ENCODE assay signal across 22 mouse cellular contexts in the genomic region with DNA sequence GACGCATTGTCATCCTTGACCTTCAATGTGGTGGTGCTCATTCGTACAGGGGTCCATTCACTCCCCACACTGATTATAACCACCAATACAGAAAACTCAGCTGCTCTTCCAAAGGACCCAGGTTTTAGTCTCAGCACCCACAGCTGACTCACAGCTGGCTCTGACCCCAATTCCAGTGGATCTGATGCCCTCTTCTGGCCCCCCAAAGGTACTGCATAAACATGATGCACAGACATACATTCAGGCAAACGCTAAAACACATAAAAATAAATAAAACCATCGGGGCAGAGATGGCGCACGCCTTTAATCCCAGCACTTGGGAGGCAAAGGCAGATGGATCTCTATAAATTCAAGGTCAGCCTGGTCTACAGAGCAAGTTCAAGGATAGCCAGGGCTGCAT. TPM values are rescaled to one million over a fixed set of nuclear protein-coding genes. Genes with fewer than 3 reads are reported as not detected.
DNase-seq lines count a peak whose midpoint lies in the region; ATAC-seq and TF ChIP-seq lines count a peak whose summit lies in the region.
"Had no signal": no experiment of that assay in that cellular context is flagged by ENCODE, and none has a peak within 500 bp of the region (broad histone marks: within the 10 kb centered on the region; RNA-seq: fewer than 3 reads in every experiment).

No protein-coding gene starts in this region.

- H3K27me3 ChIP-seq in E14TG2a.4 (ENCODE audit: insufficient read depth, low read length): no peaks in the 10 kb centered on the region
- H3K27me3 ChIP-seq: embryonic facial prominence, embryonic 15.5 days; forebrain, embryonic 13.5 days; hindbrain, embryonic 12.5 days; limb, embryonic 13.5 days; lung, embryonic 15.5 days had no signal

- no peaks in the 10 kb centered on the region for H3K9me3 ChIP-seq in E14TG2a.4 (ENCODE audit: low read length)
- H3K9me3 ChIP-seq: embryonic facial prominence, embryonic 15.5 days; forebrain, embryonic 13.5 days; hindbrain, embryonic 12.5 days; limb, embryonic 13.5 days; lung, embryonic 15.5 days had no signal

- no peaks in the 10 kb centered on the region for H3K36me3 ChIP-seq in E14TG2a.4 (ENCODE audit: insufficient read depth, low read length)
- H3K36me3 ChIP-seq: embryonic facial prominence, embryonic 15.5 days; hindbrain, embryonic 12.5 days; limb, embryonic 13.5 days; lung, embryonic 15.5 days had no signal

- ATAC-seq in CD4-positive, CD25-positive, alpha-beta regulatory T cell, adult 4 months: no peak
- ATAC-seq: forebrain, embryonic 13.5 days had no signal

- TF ChIP-seq CTCF in left cerebral cortex, adult 2 months (IDR thresholded peaks at IDR 0.05): peak; percentile 11; the same call in 1 of the 2 replicates
- TF ChIP-seq CTCF in E14TG2a.4 (conservative IDR thresholded peaks at IDR 0.05; ENCODE audit: low read length): peak; percentile 57
- peak; percentile 21; the same call in 1 of the 2 replicates for TF ChIP-seq CTCF in brain, embryonic 14.5 days (IDR thresholded peaks at IDR 0.05; ENCODE audit: borderline replicate concordance, extremely low read depth, insufficient read depth, insufficient read length)

- H3K4me3 ChIP-seq in left cerebral cortex, adult 2 months: no peak overlapping the region
- H3K4me3 ChIP-seq in E14TG2a.4 (replicated peaks; ENCODE audit: low read length): no peak overlapping the region
- H3K4me3 ChIP-seq: embryonic facial prominence, embryonic 15.5 days; forebrain, embryonic 13.5 days; hindbrain, embryonic 12.5 days; limb, embryonic 13.5 days; lung, embryonic 15.5 days had no signal

- intact Hi-C loops in left cerebral cortex, adult 2 months (cut with DNase I): no loop called here
- intact Hi-C loops in left cerebral cortex, postnatal 4 days (cut with DNase I): no loop called here

- TF ChIP-seq POLR2A in brain, embryonic 14.5 days (IDR thresholded peaks at IDR 0.05; ENCODE audit: borderline replicate concordance, extremely low read depth, insufficient read depth, insufficient read length, poor library complexity, severe bottlenecking): no peak

- no peak overlapping the region for H3K27ac ChIP-seq in left cerebral cortex, adult 2 months
- H3K27ac ChIP-seq: embryonic facial prominence, embryonic 15.5 days; forebrain, embryonic 13.5 days; hindbrain, embryonic 12.5 days; limb, embryonic 13.5 days; lung, embryonic 15.5 days had no signal

- no peak for DNase-seq in left cerebral cortex, adult 2 months (ENCODE audit: extremely low spot score in 1 of 2, low spot score in 2 of 2)
- no peak for DNase-seq in left cerebral cortex, postnatal 4 days
- peak; percentile 40 for DNase-seq in 416B (ENCODE audit: low read depth)
- DNase-seq in brain, embryonic 14.5 days (ENCODE audit: low read depth): no peak
- no peak for DNase-seq in heart, adult 8-10 months (ENCODE audit: low spot score)
- DNase-seq: cerebellum, postnatal 14 days; embryo, embryonic 11 days; kidney, postnatal 10 days; layer of hippocampus, adult 9-11 months; midbrain, embryonic 14.5 days; thymus, adult 2 months had no signal

- H3K4me1 ChIP-seq in E14TG2a.4 (replicated peaks; ENCODE audit: low read depth, low read length): peaks cover 9% of the 10 kb centered on the region
- H3K4me1 ChIP-seq: embryonic facial prominence, embryonic 15.5 days; forebrain, embryonic 13.5 days; hindbrain, embryonic 12.5 days; limb, embryonic 13.5 days; lung, embryonic 15.5 days had no signal

RNA-seq across cellular contexts. Expression of a gene that starts 34.4 kb away (rescaled TPM):
- 10 to 100 TPM; 34.2 to 35.4 TPM for total RNA-seq in left cerebral cortex, adult 2 months (2021)
- 10 to 100 TPM; 33.4 to 34.1 TPM for total RNA-seq in left cerebral cortex, postnatal 4 days (2021)
- polyA plus RNA-seq in brain, embryonic 14.5 days (2012; rRNA removed): 23.6 and 45.8 TPM in 2 replicates
- 1 to 10 TPM; 1.7 to 2.3 (median 2.2) TPM for total RNA-seq in heart, adult 8-10 months (2022)
- 1 to 10 TPM in 1 of 2 experiments, not detected in 1; 1.0 TPM for polyA plus RNA-seq in CD4-positive, CD25-positive, alpha-beta regulatory T cell, adult 4 months (2017; shearing (Covaris generic))

RNA-seq across cellular contexts. Expression of a gene that starts 34.5 kb away (rescaled TPM):
- total RNA-seq in left cerebral cortex, adult 2 months (2021): not detected
- not detected for total RNA-seq in left cerebral cortex, postnatal 4 days (2021)
- 0.03 TPM in 1 of 2 replicates, not detected in the other for polyA plus RNA-seq in brain, embryonic 14.5 days (2012; rRNA removed)
- not detected for total RNA-seq in heart, adult 8-10 months (2022)
- polyA plus RNA-seq in CD4-positive, CD25-positive, alpha-beta regulatory T cell, adult 4 months (2017; shearing (Covaris generic)): not detected
- total RNA-seq: adrenal gland, postnatal 4 days; megakaryocyte, adult 5-6 weeks had no signal
- polyA plus RNA-seq: embryonic facial prominence, embryonic 15.5 days; forebrain, embryonic 13.5 days; heart, postnatal 0 days; hindbrain, embryonic 12.5 days; intestine, embryonic 14.5 days; limb, embryonic 13.5 days; lung, embryonic 15.5 days; midbrain, embryonic 14.5 days; thymus, adult 2 months had no signal

Comparison
In these comparisons a context has a peak if more than half of its experiments do, and no peak if none do; other contexts are left out.
1. RNA of a gene that starts 34.4 kb away (total RNA-seq): 34.2 to 35.4 TPM in left cerebral cortex, adult 2 months and 33.4 to 34.1 TPM in left cerebral cortex, postnatal 4 days; 1.7 to 2.3 TPM in heart, adult 8-10 months; every median in the first group is over 10 times any median in the second.
2. Peak in every context shown above with its lines, with median percentiles within 50 percentile points of each other: CTCF ChIP-seq.